Mouse (Mus musculus): ENCODE results near the gene Hebp1. TPM values are rescaled to one million over a fixed set of nuclear protein-coding genes. Genes with fewer than 3 reads are reported as not detected.

Gene Hebp1
- polyA plus RNA-seq, 1 experiment from 2014 or later, result 27.1 TPM

- H3K27me3 ChIP-seq, result no peaks in the 10 kb centered on the region
- H3K36me3 ChIP-seq, result no peaks in the 10 kb centered on the region
- ATAC-seq (replicated peaks; ENCODE audit: low FRiP score), result no peak
- H3K27ac ChIP-seq, result no peak overlapping the region
- H3K9me3 ChIP-seq (replicated peaks), result no peaks in the 10 kb centered on the region
- no peak overlapping the region for H3K4me3 ChIP-seq (replicated peaks)
- no peak overlapping the region for H3K9ac ChIP-seq
- H3K4me2 ChIP-seq, result no peak overlapping the region
- H3K4me1 ChIP-seq, result peaks cover 21% of the 10 kb centered on the region
- 82% methylated on average over 4 of the region's 4 CpGs for WGBS
These were observed 2.9 kb downstream of the Hebp1 start for GRCm38 (mm10) chr6:135194907-135195306.

- Histone ChIP-seq H3K4me1 (peaks cover 17% of the 10 kb centered on the region), H3K4me3 (replicated peaks) (no peak overlapping the region), H3K27ac (no peak overlapping the region), H3K36me3 (no peaks in the 10 kb centered on the region), H3K4me2 (no peak overlapping the region), H3K27me3 (no peaks in the 10 kb centered on the region), H3K9me3 (replicated peaks) (no peaks in the 10 kb centered on the region), H3K9ac (no peak overlapping the region)
- ATAC-seq (replicated peaks; ENCODE audit: low FRiP score), result no peak
- WGBS, result 31% methylated on average over 4 of the region's 4 CpGs
These were observed 4.1 kb downstream of the Hebp1 start for GRCm38 (mm10) chr6:135193733-135194132.

- no peak overlapping the region for H3K27ac ChIP-seq
- no peak overlapping the region for H3K9ac ChIP-seq
- ATAC-seq (replicated peaks; ENCODE audit: low FRiP score), result no peak
- H3K27me3 ChIP-seq, result no peaks in the 10 kb centered on the region
- H3K9me3 ChIP-seq (replicated peaks), result no peaks in the 10 kb centered on the region
- H3K36me3 ChIP-seq, result no peaks in the 10 kb centered on the region
- peaks cover 13% of the 10 kb centered on the region for H3K4me1 ChIP-seq
- 83% methylated on average over 8 of the region's 8 CpGs for WGBS
- H3K4me3 ChIP-seq (replicated peaks), result no peak overlapping the region
- H3K4me2 ChIP-seq, result no peak overlapping the region
These were observed 4.8 kb downstream of the Hebp1 start for GRCm38 (mm10) chr6:135192993-135193392.

- Histone ChIP-seq H3K4me1 (peaks cover 12% of the 10 kb centered on the region; the same call in 1 of the 2 replicates), H3K27ac (no peak overlapping the region), H3K4me3 (replicated peaks) (no peak overlapping the region), H3K9ac (no peak overlapping the region), H3K27me3 (no peaks in the 10 kb centered on the region), H3K36me3 (no peaks in the 10 kb centered on the region), H3K4me2 (no peak overlapping the region), H3K9me3 (replicated peaks) (no peaks in the 10 kb centered on the region)
- no peak for ATAC-seq (replicated peaks; ENCODE audit: low FRiP score)
- 81% methylated on average over 1 of the region's 1 CpGs for WGBS
These were observed 5.9 kb downstream of the Hebp1 start for GRCm38 (mm10) chr6:135191906-135192305.

GRCm38 (mm10) chr6:135190122-135190521, 7.7 kb downstream of the Hebp1 start:
- H3K9ac ChIP-seq, result no peak overlapping the region
- ATAC-seq (replicated peaks; ENCODE audit: low FRiP score), result no peak
- H3K4me2 ChIP-seq, result no peak overlapping the region
- WGBS, result 61% methylated on average over 6 of the region's 6 CpGs
- H3K4me3 ChIP-seq (replicated peaks), result no peak overlapping the region
- no peaks in the 10 kb centered on the region for H3K27me3 ChIP-seq
- peaks cover 10% of the 10 kb centered on the region; the same call in 1 of the 2 replicates for H3K4me1 ChIP-seq
- no peaks in the 10 kb centered on the region for H3K36me3 ChIP-seq
- H3K9me3 ChIP-seq (replicated peaks), result no peaks in the 10 kb centered on the region
- no peak overlapping the region for H3K27ac ChIP-seq

GRCm38 (mm10) chr6:135188629-135189028, 9.2 kb downstream of the Hebp1 start:
- H3K9me3 ChIP-seq (replicated peaks), result no peaks in the 10 kb centered on the region
- H3K27ac ChIP-seq, result no peak overlapping the region
- no peak overlapping the region for H3K4me3 ChIP-seq (replicated peaks)
- WGBS, result 40% methylated on average over 4 of the region's 4 CpGs
- H3K4me2 ChIP-seq, result no peak overlapping the region
- no peak overlapping the region for H3K9ac ChIP-seq
- ATAC-seq (replicated peaks; ENCODE audit: low FRiP score), result no peak
- H3K27me3 ChIP-seq, result no peaks in the 10 kb centered on the region
- H3K4me1 ChIP-seq, result peaks cover 12% of the 10 kb centered on the region
- H3K36me3 ChIP-seq, result no peaks in the 10 kb centered on the region

GRCm38 (mm10) chr6:135187076-135187917, 10.5 kb downstream of the Hebp1 start:
- Histone ChIP-seq H3K4me3 (replicated peaks) (no peak overlapping the region), H3K9ac (no peak overlapping the region), H3K27me3 (no peaks in the 10 kb centered on the region), H3K36me3 (no peaks in the 10 kb centered on the region), H3K27ac (no peak overlapping the region), H3K9me3 (replicated peaks) (no peaks in the 10 kb centered on the region), H3K4me2 (no peak overlapping the region), H3K4me1 (peaks cover 12% of the 10 kb centered on the region)
- WGBS, result 47% methylated on average over 10 of the region's 10 CpGs
- ATAC-seq (replicated peaks; ENCODE audit: low FRiP score), result no peak

- ATAC-seq (replicated peaks; ENCODE audit: low FRiP score), result no peak
- WGBS, result 18% methylated on average over 8 of the region's 8 CpGs
- H3K9me3 ChIP-seq (replicated peaks), result no peaks in the 10 kb centered on the region
- no peak overlapping the region for H3K27ac ChIP-seq
- H3K36me3 ChIP-seq, result no peaks in the 10 kb centered on the region
- H3K4me1 ChIP-seq, result peaks cover 10% of the 10 kb centered on the region
- H3K9ac ChIP-seq, result no peak overlapping the region
- H3K4me3 ChIP-seq (replicated peaks), result no peak overlapping the region
- no peak overlapping the region for H3K4me2 ChIP-seq
- peaks cover 6% of the 10 kb centered on the region; the same call in 1 of the 2 replicates for H3K27me3 ChIP-seq
These were observed 13.9 kb downstream of the Hebp1 start for GRCm38 (mm10) chr6:135183961-135184360.

- Histone ChIP-seq H3K4me1 (peaks cover 13% of the 10 kb centered on the region), H3K9me3 (replicated peaks) (no peaks in the 10 kb centered on the region), H3K9ac (no peak overlapping the region), H3K27me3 (peaks cover 6% of the 10 kb centered on the region; the same call in 1 of the 2 replicates), H3K4me3 (replicated peaks) (no peak overlapping the region), H3K27ac (no peak overlapping the region), H3K4me2 (no peak overlapping the region), H3K36me3 (no peaks in the 10 kb centered on the region)
- no peak for ATAC-seq (replicated peaks; ENCODE audit: low FRiP score)
- 49% methylated on average over 5 of the region's 5 CpGs for WGBS
These were observed 14.9 kb downstream of the Hebp1 start for GRCm38 (mm10) chr6:135182925-135183324.

- Histone ChIP-seq H3K27ac (no peak overlapping the region), H3K4me1 (peaks cover 3% of the 10 kb centered on the region; the same call in 1 of the 2 replicates), H3K27me3 (peaks cover 6% of the 10 kb centered on the region; the same call in 1 of the 2 replicates), H3K36me3 (no peaks in the 10 kb centered on the region), H3K4me2 (no peak overlapping the region), H3K4me3 (replicated peaks) (no peak overlapping the region), H3K9me3 (replicated peaks) (no peaks in the 10 kb centered on the region), H3K9ac (no peak overlapping the region)
- ATAC-seq (replicated peaks; ENCODE audit: low FRiP score), result no peak
- WGBS, result 34% methylated on average over 3 of the region's 3 CpGs
These were observed 19.2 kb downstream of the Hebp1 start for GRCm38 (mm10) chr6:135178599-135178998.

GRCm38 (mm10) chr6:135177271-135177670, 20.6 kb downstream of the Hebp1 start:
- peaks cover 6% of the 10 kb centered on the region; the same call in 1 of the 2 replicates for H3K27me3 ChIP-seq
- no peak overlapping the region for H3K9ac ChIP-seq
- H3K9me3 ChIP-seq (replicated peaks), result no peaks in the 10 kb centered on the region
- no peaks in the 10 kb centered on the region for H3K36me3 ChIP-seq
- no peak overlapping the region for H3K27ac ChIP-seq
- no peak overlapping the region for H3K4me3 ChIP-seq (replicated peaks)
- no peak for ATAC-seq (replicated peaks; ENCODE audit: low FRiP score)
- H3K4me2 ChIP-seq, result no peak overlapping the region
- H3K4me1 ChIP-seq, result peaks cover 3% of the 10 kb centered on the region; the same call in 1 of the 2 replicates

GRCm38 (mm10) chr6:135175014-135175413, 22.8 kb downstream of the Hebp1 start:
- H3K27ac ChIP-seq, result no peak overlapping the region
- no peak overlapping the region for H3K4me2 ChIP-seq
- H3K9ac ChIP-seq, result no peak overlapping the region
- no peak overlapping the region for H3K4me3 ChIP-seq (replicated peaks)
- 100% methylated on average over 1 of the region's 1 CpGs for WGBS
- no peaks in the 10 kb centered on the region for H3K9me3 ChIP-seq (replicated peaks)
- H3K36me3 ChIP-seq, result no peaks in the 10 kb centered on the region
- H3K4me1 ChIP-seq, result peaks cover 3% of the 10 kb centered on the region; the same call in 1 of the 2 replicates
- no peak for ATAC-seq (replicated peaks; ENCODE audit: low FRiP score)
- no peaks in the 10 kb centered on the region for H3K27me3 ChIP-seq
